8 mouse cellular contexts compared by ENCODE assay signal in the genomic region with DNA sequence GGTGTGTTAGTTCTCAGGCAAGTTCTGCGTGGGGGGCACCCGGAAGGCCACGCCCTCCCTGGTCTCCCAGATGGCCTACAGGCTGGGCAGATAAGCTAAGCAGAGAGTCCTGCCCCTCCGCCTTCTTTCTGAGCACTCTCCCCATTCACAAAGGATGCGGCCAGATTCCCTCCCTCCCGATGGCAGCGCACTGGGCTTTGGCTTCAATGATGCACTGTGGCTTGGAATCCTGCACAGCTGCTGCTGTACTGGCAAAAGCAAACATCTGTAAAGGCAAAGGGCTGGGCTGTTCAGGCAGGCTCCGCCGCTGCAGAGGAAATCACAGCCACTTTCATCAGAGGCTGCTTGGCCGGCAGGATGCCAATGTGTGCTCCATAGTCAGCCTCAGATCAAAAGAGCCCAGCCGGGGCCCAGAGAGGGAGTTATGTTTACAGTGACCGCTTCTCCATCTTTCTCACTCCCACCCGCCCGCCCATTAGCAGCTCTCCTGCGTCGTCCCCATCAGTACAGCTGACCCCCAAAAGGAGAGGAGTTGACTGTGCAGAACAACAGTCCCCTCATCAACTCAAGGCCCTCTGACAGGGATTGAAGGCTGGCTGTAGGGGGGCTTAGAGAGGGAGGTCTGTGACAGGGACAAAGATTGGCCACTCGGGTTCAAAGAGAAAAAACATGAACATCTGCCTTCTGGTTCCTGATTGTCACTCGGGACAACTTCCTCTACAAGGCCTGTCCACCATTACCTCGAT. TPM values are rescaled to one million over a fixed set of nuclear protein-coding genes. Genes with fewer than 3 reads are reported as not detected.
DNase-seq lines count a peak whose midpoint lies in the region.

No protein-coding gene starts in this region.

- peaks cover 81% of the 10 kb centered on the region for H3K79me2 ChIP-seq in macrophage (ENCODE audit: inconsistent target)

- no peaks in the 10 kb centered on the region for H3K9me3 ChIP-seq in heart, embryonic 10.5 days

- peak overlapping the region; percentile 79 for H3K27ac ChIP-seq in heart, embryonic 10.5 days
- H3K27ac ChIP-seq in macrophage: peak overlapping the region; percentile 49

- H3K27me3 ChIP-seq in heart, embryonic 10.5 days (ENCODE audit: insufficient read depth, poor library complexity, severe bottlenecking): no peaks in the 10 kb centered on the region

- H3K4me3 ChIP-seq in heart, embryonic 10.5 days: peak overlapping the region; percentile 29
- no peak overlapping the region for H3K4me3 ChIP-seq in macrophage (ENCODE audit: inconsistent target)

- DNase-seq in right cerebral cortex, postnatal 10 days (ENCODE audit: low spot score in 2 of 2): peak; percentile 80 to 87
- no peak for DNase-seq in right cerebral cortex, postnatal 36 days (ENCODE audit: low spot score in 2 of 2)
- peak; percentile 74 for DNase-seq in embryo, embryonic 10 days (ENCODE audit: low spot score)
- peak; percentile 94 for DNase-seq in heart, embryonic 10.5 days (ENCODE audit: low spot score)
- peak; percentile 72 to 79 for DNase-seq in kidney, postnatal 25 days
- DNase-seq in urinary bladder, postnatal 25 days (ENCODE audit: low spot score): peak; percentile 49
- no peak for DNase-seq in thymus, postnatal 14 days

- WGBS in heart, embryonic 10.5 days: 4% methylated on average over 19 of the region's 19 CpGs
- WGBS in macrophage (ENCODE audit: missing documents): 45% methylated on average over 15 of the region's 19 CpGs

- peaks cover 65% of the 10 kb centered on the region for H3K4me1 ChIP-seq in heart, embryonic 10.5 days

- peaks cover 45% of the 10 kb centered on the region for H3K36me3 ChIP-seq in heart, embryonic 10.5 days
- H3K36me3 ChIP-seq in macrophage (ENCODE audit: inconsistent target): peaks cover 33% of the 10 kb centered on the region

RNA-seq across cellular contexts. Expression of gene Vps37b, which starts 21.0 kb away (rescaled TPM):
- polyA plus RNA-seq in heart, embryonic 10.5 days (2016; fragmentation: Nextera tagmentation; extraction: Ambion mirVana): 54.0 and 61.4 TPM in 2 replicates
- 10 to 100 TPM in 18 of 26 experiments, 1 to 10 TPM in 8; 2.8 to 36.2 (median 19.1) TPM for total RNA-seq in macrophage (2018; cell fraction: chromatin; rRNA removed)
- total RNA-seq in macrophage (2018; cell fraction: cytosol; rRNA removed): 10 to 100 TPM; 16.0 to 47.4 (median 23.1) TPM
- total RNA-seq in macrophage (2018; cell fraction: nucleus; rRNA removed): 10 to 100 TPM; 11.7 to 48.2 (median 24.6) TPM
- 13.1 to 27.6 TPM (median 22.7 TPM) in 3 replicates for polyA plus RNA-seq in macrophage (2018)

RNA-seq across cellular contexts. Expression of gene Hip1r, which starts 37.7 kb away (rescaled TPM):
- 6.5 and 8.4 TPM in 2 replicates for polyA plus RNA-seq in heart, embryonic 10.5 days (2016; fragmentation: Nextera tagmentation; extraction: Ambion mirVana)
- 1 to 10 TPM in 6 of 26 experiments, under 1 TPM in 19, not detected in 1; 0.13 to 3.3 (median 0.47) TPM for total RNA-seq in macrophage (2018; cell fraction: chromatin; rRNA removed)
- total RNA-seq in macrophage (2018; cell fraction: cytosol; rRNA removed): under 1 TPM; 0.03 to 0.86 (median 0.15) TPM
- 1 to 10 TPM in 6 of 26 experiments, under 1 TPM in 17, not detected in 3; 0.07 to 2.4 (median 0.52) TPM for total RNA-seq in macrophage (2018; cell fraction: nucleus; rRNA removed)
- polyA plus RNA-seq in macrophage (2018): 0.04 to 0.47 TPM (median 0.21 TPM) in 3 replicates

Comparison
In these comparisons a context has a peak if more than half of its experiments do, and no peak if none do; other contexts are left out.
1. DNase-seq: peak in right cerebral cortex, postnatal 10 days (2 of 2), embryo, embryonic 10 days (single experiment), heart, embryonic 10.5 days (single experiment), kidney, postnatal 25 days (2 of 2) and urinary bladder, postnatal 25 days (single experiment); none in right cerebral cortex, postnatal 36 days (0 of 2) and thymus, postnatal 14 days (single experiment).